Mouse (Mus musculus) regulatory T cell (primary cell): ENCODE measurements around the gene Suz12.

Experiments
- in situ Hi-C: fragments of 300-600 bp; cut with MboI, MseI; formaldehyde crosslinking; loops from one replicate; pipeline ENCODE4 v1.15.1; 2025; ENCODE audit warnings: high pct_unique_total_duplicates

Gene Suz12

GRCm38 (mm10) chr11:80075608-80076277 is 82.8 kb downstream of the Suz12 start:
- in situ Hi-C loops: no loop called here

DNA sequence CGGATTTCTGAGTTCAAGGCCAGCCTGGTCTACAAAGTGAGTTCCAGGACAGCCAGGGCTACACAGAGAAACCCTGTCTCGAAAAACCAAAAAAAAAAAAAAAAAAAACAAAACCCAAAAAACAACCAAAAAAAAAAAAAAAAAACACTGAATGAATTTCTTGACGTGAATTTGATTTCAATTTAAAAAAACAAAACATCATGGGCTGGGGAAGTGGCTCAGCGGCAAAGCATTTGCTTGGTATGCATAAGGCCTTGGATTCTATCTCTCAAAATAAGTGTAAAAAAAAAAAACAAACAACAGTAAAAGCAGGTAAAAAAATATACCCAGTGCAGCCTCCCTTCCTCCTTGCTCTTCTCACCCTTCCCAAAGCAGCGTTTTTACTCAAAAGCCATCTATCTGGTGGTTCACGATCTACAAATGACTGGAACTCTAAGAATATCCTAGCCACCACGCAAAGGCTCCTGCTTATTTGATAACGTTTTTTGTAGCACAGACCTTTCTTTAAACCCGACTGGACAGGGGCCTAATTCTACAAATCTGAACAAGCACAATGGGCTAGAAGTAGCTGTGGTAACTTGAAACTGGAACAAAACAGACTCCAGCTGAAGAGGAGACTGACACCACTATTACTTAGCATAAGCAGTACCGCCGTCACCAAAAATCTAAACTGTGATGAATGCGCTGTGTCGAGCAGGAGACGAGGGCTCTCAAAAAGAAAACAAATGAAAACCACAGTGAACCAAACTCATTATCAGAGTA is 85.1 kb downstream of the Suz12 start:
- in situ Hi-C loops: no loop called here

GRCm38 (mm10) chr11:80078831-80079230 is 85.9 kb downstream of the Suz12 start:
- in situ Hi-C loops: no loop called here

- in situ Hi-C loops: loop anchor here (5.0 kb wide), 1 partner anchor 462 kb away; no protein-coding TSS in a partner anchor
Observed at GRCm38 (mm10) chr11:80079751-80080150, 86.8 kb downstream of the Suz12 start.

DNA sequence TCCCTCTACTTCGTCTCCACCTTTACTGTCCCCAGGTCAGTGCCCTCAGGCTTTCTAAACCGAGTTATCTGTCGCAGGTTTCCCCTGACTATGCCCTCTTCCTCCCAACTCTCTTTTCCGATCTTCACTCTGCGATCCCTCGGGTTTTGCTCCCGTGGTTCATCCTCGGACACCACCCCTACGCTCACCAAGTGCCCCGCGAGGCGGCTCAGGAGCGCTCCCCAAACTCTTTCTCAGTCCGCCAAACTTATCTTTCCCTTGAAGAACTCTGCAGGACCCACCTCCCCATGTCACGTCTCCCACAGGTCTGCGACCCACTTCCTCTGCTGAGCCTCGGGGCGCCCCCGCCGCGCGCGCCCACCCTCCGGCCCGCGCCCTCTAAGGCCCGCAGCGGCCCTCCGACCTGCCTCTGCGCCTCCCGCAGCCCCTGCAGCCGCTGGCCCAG is 87.5 kb downstream of the Suz12 start:
- in situ Hi-C loops: loop anchor here (5.0 kb wide), 1 partner anchor 463 kb away; no protein-coding TSS in a partner anchor

DNA sequence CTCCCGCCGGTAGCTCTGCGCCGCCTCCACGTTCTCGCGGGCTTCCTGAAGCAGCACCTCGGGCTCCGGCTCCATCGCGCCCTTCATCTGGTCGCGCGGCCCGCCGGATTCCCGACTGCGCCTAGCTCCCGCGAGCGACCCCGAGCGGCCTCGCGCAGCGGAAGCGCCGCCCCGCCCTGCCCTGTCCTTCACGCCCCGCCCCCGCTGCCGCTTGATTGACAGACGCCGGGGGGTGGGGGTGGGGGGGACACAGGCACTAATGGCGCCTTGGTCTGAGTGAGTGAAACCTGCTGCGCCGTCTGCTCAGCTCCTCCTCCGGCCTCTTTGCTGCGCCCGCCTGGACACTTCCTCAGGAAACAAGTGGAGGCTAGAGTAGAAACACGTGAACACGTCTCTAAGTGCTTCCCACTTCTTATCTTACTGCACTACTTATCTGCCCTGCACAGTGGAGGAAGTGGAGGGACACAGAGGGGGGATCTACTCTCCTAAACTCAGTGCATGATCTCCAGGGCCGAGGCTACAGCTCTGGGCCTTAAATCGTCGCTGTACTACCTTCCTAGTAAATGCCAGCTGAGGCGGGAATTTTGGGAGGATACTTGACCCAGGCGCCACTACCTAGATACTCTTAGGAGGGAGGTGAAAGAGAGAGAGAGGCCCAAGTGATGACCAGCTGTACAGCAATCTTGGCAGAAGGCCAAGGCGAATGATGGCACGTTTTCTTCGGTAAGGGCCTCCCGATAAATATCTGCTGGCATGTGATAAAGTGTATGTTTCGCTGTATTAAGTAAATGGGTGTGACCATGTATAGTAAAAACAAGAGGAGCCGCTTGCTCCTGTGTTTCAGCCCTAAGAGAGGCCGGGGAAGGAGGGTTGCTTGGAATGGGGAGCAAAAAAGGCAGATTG is 88.2 kb downstream of the Suz12 start, which contains the start of gene Crlf3:
Gene Crlf3 (minus strand): TSS at position 166 of the 903 bp plus-strand sequence.
- in situ Hi-C loops: loop anchor here (5.0 kb wide), 1 partner anchor 464 kb away; no protein-coding TSS in a partner anchor

DNA sequence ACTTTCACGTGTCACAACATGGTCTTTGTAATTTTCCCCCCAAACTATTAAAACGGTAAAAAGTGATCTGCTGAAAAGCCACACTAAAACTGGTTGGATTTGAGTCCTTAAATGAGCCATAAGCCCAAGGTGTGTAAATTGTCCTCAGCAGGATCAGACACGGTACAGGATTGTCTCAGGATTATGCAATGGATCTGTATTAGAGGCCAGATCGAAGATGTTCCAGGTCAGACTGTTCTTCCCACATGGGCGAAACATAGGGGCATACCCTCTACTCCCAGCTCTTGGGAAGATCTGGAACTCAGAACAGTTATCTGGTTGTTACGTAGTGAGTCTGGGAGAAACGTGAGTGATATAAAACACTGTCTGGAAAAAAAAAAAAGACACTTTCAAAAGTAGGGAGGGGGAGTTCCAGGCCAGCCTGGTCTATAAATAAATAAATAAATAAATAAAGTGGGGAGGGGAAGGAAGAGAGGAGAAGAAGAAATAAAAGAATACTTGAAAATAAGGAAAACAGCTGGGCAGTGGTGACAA is 88.9 kb downstream of the Suz12 start:
- in situ Hi-C loops: loop anchor here (5.0 kb wide), 1 partner anchor 465 kb away; no protein-coding TSS in a partner anchor
